Mouse (Mus musculus) splenic B cell, adult 2 months (primary cell): ENCODE measurements around the gene Aplp2.

Experiments used
- DNase-seq: peaks from one replicate; pipeline ENCODE4 v3.0.0-alpha.2; 2011; ENCODE audit warnings: low read depth, low spot score
- H3K27me3 ChIP-seq: 2 replicates; pipeline ENCODE4 v1.6.1; 2012; ENCODE audit warnings: mild to moderate bottlenecking, low read length, moderate library complexity, mixed read lengths; ENCODE audit not compliant: control insufficient read depth, poor library complexity, insufficient read depth, severe bottlenecking
- H3K36me3 ChIP-seq: 2 replicates; pipeline ENCODE4 v1.6.1; 2012; ENCODE audit warnings: mild to moderate bottlenecking, low read length, moderate library complexity, mixed read lengths; ENCODE audit not compliant: control insufficient read depth, poor library complexity, insufficient read depth, severe bottlenecking

Gene Aplp2

GRCm38 (mm10) chr9:31209502-31209901 lies 2.1 kb downstream of the Aplp2 start:
- H3K36me3 ChIP-seq = no peaks in the 10 kb centered on the region
- no peak for DNase-seq
- no peaks in the 10 kb centered on the region for H3K27me3 ChIP-seq

- H3K36me3 ChIP-seq = no peaks in the 10 kb centered on the region
- no peak for DNase-seq
- H3K27me3 ChIP-seq = no peaks in the 10 kb centered on the region
Measured at GRCm38 (mm10) chr9:31207732-31208131, 3.9 kb downstream of the Aplp2 start.

GRCm38 (mm10) chr9:31204722-31205121 lies 6.9 kb downstream of the Aplp2 start:
- H3K36me3 ChIP-seq = no peaks in the 10 kb centered on the region
- no peak for DNase-seq
- no peaks in the 10 kb centered on the region for H3K27me3 ChIP-seq

GRCm38 (mm10) chr9:31203571-31204210 lies 7.9 kb downstream of the Aplp2 start:
- Histone ChIP-seq H3K27me3 (no peaks in the 10 kb centered on the region), H3K36me3 (no peaks in the 10 kb centered on the region)
- no peak for DNase-seq

- H3K27me3 ChIP-seq = no peaks in the 10 kb centered on the region
- no peak for DNase-seq
- H3K36me3 ChIP-seq = no peaks in the 10 kb centered on the region
Measured at GRCm38 (mm10) chr9:31203068-31203467, 8.5 kb downstream of the Aplp2 start.

- peak; percentile 9 for DNase-seq
- H3K27me3 ChIP-seq = no peaks in the 10 kb centered on the region
- H3K36me3 ChIP-seq = 0 out of 2 replicates have a peak, but pooled peaks cover 1% of the 10 kb centered on the region
Measured at GRCm38 (mm10) chr9:31198614-31199013, 13.0 kb downstream of the Aplp2 start.

- Histone ChIP-seq H3K36me3 (0 out of 2 replicates have a peak, but pooled peaks cover 1% of the 10 kb centered on the region), H3K27me3 (no peaks in the 10 kb centered on the region)
- DNase-seq = no peak
Measured at GRCm38 (mm10) chr9:31197782-31198181, 13.8 kb downstream of the Aplp2 start.

GRCm38 (mm10) chr9:31196742-31197141 lies 14.9 kb downstream of the Aplp2 start:
- Histone ChIP-seq H3K36me3 (0 out of 2 replicates have a peak, but pooled peaks cover 1% of the 10 kb centered on the region), H3K27me3 (no peaks in the 10 kb centered on the region)
- DNase-seq = no peak

GRCm38 (mm10) chr9:31195573-31195972 lies 16.0 kb downstream of the Aplp2 start:
- DNase-seq = no peak
- Histone ChIP-seq H3K27me3 (no peaks in the 10 kb centered on the region), H3K36me3 (0 out of 2 replicates have a peak, but pooled peaks cover 1% of the 10 kb centered on the region)

- DNase-seq = no peak
- 0 out of 2 replicates have a peak, but pooled peaks cover 1% of the 10 kb centered on the region for H3K36me3 ChIP-seq
- no peaks in the 10 kb centered on the region for H3K27me3 ChIP-seq
Measured at GRCm38 (mm10) chr9:31192378-31192777, 19.2 kb downstream of the Aplp2 start.

- DNase-seq = no peak
- Histone ChIP-seq H3K36me3 (0 out of 2 replicates have a peak, but pooled peaks cover 1% of the 10 kb centered on the region), H3K27me3 (no peaks in the 10 kb centered on the region)
Measured at GRCm38 (mm10) chr9:31191543-31191942, 20.1 kb downstream of the Aplp2 start.

- Histone ChIP-seq H3K36me3 (0 out of 2 replicates have a peak, but pooled peaks cover 1% of the 10 kb centered on the region), H3K27me3 (no peaks in the 10 kb centered on the region)
- no peak for DNase-seq
Measured at GRCm38 (mm10) chr9:31189194-31189593, 22.4 kb downstream of the Aplp2 start.

GRCm38 (mm10) chr9:31184439-31184838 lies 27.2 kb downstream of the Aplp2 start:
- H3K36me3 ChIP-seq = no peaks in the 10 kb centered on the region
- no peak for DNase-seq
- no peaks in the 10 kb centered on the region for H3K27me3 ChIP-seq

- no peak for DNase-seq
Measured at GRCm38 (mm10) chr9:31183061-31183460, 28.6 kb downstream of the Aplp2 start.

GRCm38 (mm10) chr9:31181291-31182085 lies 30.1 kb downstream of the Aplp2 start:
- Histone ChIP-seq H3K36me3 (no peaks in the 10 kb centered on the region), H3K27me3 (no peaks in the 10 kb centered on the region)
- no peak for DNase-seq

More at GRCm38 (mm10) chr9:31183061-31183460, 28.6 kb downstream of the Aplp2 start:
- Histone ChIP-seq H3K36me3 (no peaks in the 10 kb centered on the region), H3K27me3 (no peaks in the 10 kb centered on the region)
